Mouse (Mus musculus): ENCODE measurements around the gene Lrrfip1. TPM values are rescaled to one million over a fixed set of nuclear protein-coding genes. Genes with fewer than 3 reads are reported as not detected.

Lrrfip1 gene
- total and polyA plus RNA-seq, 2 experiments from 2014 or later = 52.4 to 62.0 TPM

DNA sequence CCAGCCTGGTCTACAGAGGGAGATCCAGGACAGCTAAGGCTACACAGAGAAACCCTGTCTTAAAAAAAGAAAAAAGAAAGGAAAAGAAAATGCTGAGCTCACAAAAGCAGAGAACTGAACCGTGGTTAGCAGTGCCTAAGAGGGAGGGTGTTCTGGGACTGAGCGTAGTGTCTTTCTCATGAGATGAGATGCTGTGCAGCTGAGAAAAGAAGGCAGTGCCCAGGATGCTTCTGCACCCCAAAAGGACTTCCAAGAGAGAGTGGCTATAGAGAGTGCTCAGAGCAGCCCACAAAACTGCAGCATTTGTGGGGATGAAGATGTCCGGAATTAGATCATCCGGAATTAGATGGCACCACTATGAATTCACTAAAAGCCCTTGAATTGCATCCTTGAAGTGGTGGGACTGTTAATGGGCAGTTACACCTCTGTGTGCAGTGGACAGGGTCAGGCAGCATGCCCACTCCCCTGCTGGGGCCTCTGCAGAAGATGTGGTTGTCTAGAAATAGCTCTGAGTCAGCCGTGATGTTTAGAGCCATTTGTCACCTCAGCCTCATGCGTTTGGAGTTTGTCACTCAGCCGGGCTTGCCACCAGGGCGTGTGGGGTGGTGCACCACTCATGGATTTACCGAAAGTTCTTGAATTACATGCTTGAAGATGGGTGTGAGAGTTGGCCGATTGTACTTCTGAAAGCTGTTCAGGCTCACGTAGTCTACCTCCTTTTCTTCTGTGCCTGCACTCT is 23.8 kb downstream of the Lrrfip1 start:
- no peak for ATAC-seq
- Histone ChIP-seq H3K27ac (ENCODE audit: low read depth, low read length) (no peak overlapping the region), H3K9ac (no peak overlapping the region), H3K27me3 (ENCODE audit: insufficient read depth, low read length) (no peaks in the 10 kb centered on the region), H3K4me2 (ENCODE audit: low read depth) (no peak overlapping the region), H3K9me3 (ENCODE audit: low read length) (0 out of 2 replicates have a peak, but pooled peaks cover 9% of the 10 kb centered on the region), H3K36me3 (ENCODE audit: insufficient read depth) (no peaks in the 10 kb centered on the region), H3K4me3 (ENCODE audit: low read depth, low read length) (no peak overlapping the region), H3K4me1 (ENCODE audit: insufficient read depth) (no peaks in the 10 kb centered on the region)
- 80% methylated on average over 11 of the region's 11 CpGs for WGBS
- no peak for DNase-seq
- no peak for TF ChIP-seq CTCF (IDR thresholded peaks at IDR 0.05; ENCODE audit: low read depth)

GRCm38 (mm10) chr1:91023230-91023629 is 24.7 kb downstream of the Lrrfip1 start:
- no peak overlapping the region for H3K4me2 ChIP-seq (ENCODE audit: low read depth)
- DNase-seq (no peak), ATAC-seq (no peak)
- H3K4me3 ChIP-seq (ENCODE audit: low read depth, low read length) = no peak overlapping the region
- H3K9me3 ChIP-seq (ENCODE audit: low read length) = 0 out of 2 replicates have a peak, but pooled peaks cover 9% of the 10 kb centered on the region
- H3K9ac ChIP-seq = no peak overlapping the region
- no peak for TF ChIP-seq CTCF (IDR thresholded peaks at IDR 0.05; ENCODE audit: low read depth)
- no peaks in the 10 kb centered on the region for H3K4me1 ChIP-seq (ENCODE audit: insufficient read depth)
- H3K36me3 ChIP-seq (ENCODE audit: insufficient read depth) = no peaks in the 10 kb centered on the region
- 89% methylated on average over 5 of the region's 5 CpGs for whole genome bisulfite sequencing
- H3K27ac ChIP-seq (ENCODE audit: low read depth, low read length) = no peak overlapping the region
- no peaks in the 10 kb centered on the region for H3K27me3 ChIP-seq (ENCODE audit: insufficient read depth, low read length)

DNA sequence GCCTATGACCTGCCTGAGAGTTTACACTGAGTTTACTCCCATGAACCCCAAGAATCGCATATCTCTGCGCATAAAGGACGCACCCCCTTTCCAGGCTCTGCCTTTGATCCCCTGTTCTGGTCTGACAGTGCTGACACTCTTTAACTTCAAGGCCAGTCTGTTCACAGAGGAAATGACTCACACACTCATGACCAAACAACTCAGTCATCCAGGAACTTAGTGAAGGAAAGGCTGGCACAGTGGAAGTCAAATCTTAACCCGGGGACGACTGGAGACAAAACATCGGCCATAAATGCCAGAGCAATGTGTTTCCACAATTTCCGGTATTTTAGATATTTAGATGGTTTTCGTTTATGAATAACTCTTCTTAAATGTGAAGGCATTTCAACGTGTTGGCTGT is 25.4 kb downstream of the Lrrfip1 start:
- Histone ChIP-seq H3K9me3 (ENCODE audit: low read length) (0 out of 2 replicates have a peak, but pooled peaks cover 9% of the 10 kb centered on the region), H3K4me1 (ENCODE audit: insufficient read depth) (no peaks in the 10 kb centered on the region), H3K9ac (no peak overlapping the region), H3K36me3 (ENCODE audit: insufficient read depth) (no peaks in the 10 kb centered on the region), H3K27ac (ENCODE audit: low read depth, low read length) (no peak overlapping the region), H3K4me3 (ENCODE audit: low read depth, low read length) (no peak overlapping the region), H3K27me3 (ENCODE audit: insufficient read depth, low read length) (no peaks in the 10 kb centered on the region), H3K4me2 (ENCODE audit: low read depth) (no peak overlapping the region)
- DNase-seq (no peak), ATAC-seq (no peak)
- 91% methylated on average over 9 of the region's 9 CpGs for WGBS
- no peak for TF ChIP-seq CTCF (IDR thresholded peaks at IDR 0.05; ENCODE audit: low read depth)

GRCm38 (mm10) chr1:91024464-91024863 is 25.9 kb downstream of the Lrrfip1 start:
- Histone ChIP-seq H3K4me1 (ENCODE audit: insufficient read depth) (no peaks in the 10 kb centered on the region), H3K4me2 (ENCODE audit: low read depth) (no peak overlapping the region), H3K27ac (ENCODE audit: low read depth, low read length) (no peak overlapping the region), H3K9ac (no peak overlapping the region), H3K4me3 (ENCODE audit: low read depth, low read length) (no peak overlapping the region), H3K36me3 (ENCODE audit: insufficient read depth) (no peaks in the 10 kb centered on the region), H3K9me3 (ENCODE audit: low read length) (0 out of 2 replicates have a peak, but pooled peaks cover 9% of the 10 kb centered on the region), H3K27me3 (ENCODE audit: insufficient read depth, low read length) (no peaks in the 10 kb centered on the region)
- no peak for DNase-seq
- no peak for ATAC-seq
- 58% methylated on average over 3 of the region's 3 CpGs for WGBS
- TF ChIP-seq CTCF (IDR thresholded peaks at IDR 0.05; ENCODE audit: low read depth) = no peak

- Histone ChIP-seq H3K9me3 (ENCODE audit: low read length) (0 out of 2 replicates have a peak, but pooled peaks cover 9% of the 10 kb centered on the region), H3K4me2 (ENCODE audit: low read depth) (no peak overlapping the region), H3K4me1 (ENCODE audit: insufficient read depth) (no peaks in the 10 kb centered on the region), H3K36me3 (ENCODE audit: insufficient read depth) (no peaks in the 10 kb centered on the region), H3K9ac (no peak overlapping the region), H3K27me3 (ENCODE audit: insufficient read depth, low read length) (no peaks in the 10 kb centered on the region), H3K27ac (ENCODE audit: low read depth, low read length) (no peak overlapping the region), H3K4me3 (ENCODE audit: low read depth, low read length) (no peak overlapping the region)
- ATAC-seq (no peak), DNase-seq (no peak)
- 96% methylated on average over 2 of the region's 2 CpGs for WGBS
- no peak for TF ChIP-seq CTCF (IDR thresholded peaks at IDR 0.05; ENCODE audit: low read depth)
Observed at GRCm38 (mm10) chr1:91026945-91027344, 28.4 kb downstream of the Lrrfip1 start.

DNA sequence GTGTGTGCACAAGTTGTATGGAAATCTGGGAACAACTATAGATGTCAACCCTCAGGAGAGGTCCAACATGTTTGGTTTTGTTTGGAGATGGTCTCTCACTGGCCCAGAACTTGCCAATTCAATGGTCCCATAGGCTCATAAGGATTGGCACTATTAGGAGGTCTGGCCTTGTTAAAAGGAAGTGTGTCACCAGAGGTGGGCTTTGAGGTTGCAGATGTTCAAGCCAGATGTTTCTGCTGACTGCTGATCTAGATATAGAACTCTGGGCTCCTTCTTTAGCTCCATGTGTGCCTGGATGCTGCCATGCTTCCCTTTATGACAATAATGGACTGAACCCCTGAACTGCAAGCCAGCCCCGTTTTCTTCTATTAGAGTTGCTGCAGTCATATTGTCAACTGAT is 31.8 kb downstream of the Lrrfip1 start:
- H3K4me1 ChIP-seq (ENCODE audit: insufficient read depth) = no peaks in the 10 kb centered on the region
- H3K27me3 ChIP-seq (ENCODE audit: insufficient read depth, low read length) = no peaks in the 10 kb centered on the region
- ATAC-seq (no peak), DNase-seq (no peak)
- H3K9ac ChIP-seq = no peak overlapping the region
- no peak overlapping the region for H3K4me3 ChIP-seq (ENCODE audit: low read depth, low read length)
- H3K36me3 ChIP-seq (ENCODE audit: insufficient read depth) = no peaks in the 10 kb centered on the region
- H3K9me3 ChIP-seq (ENCODE audit: low read length) = 0 out of 2 replicates have a peak, but pooled peaks cover 9% of the 10 kb centered on the region
- no peak overlapping the region for H3K4me2 ChIP-seq (ENCODE audit: low read depth)
- no peak overlapping the region for H3K27ac ChIP-seq (ENCODE audit: low read depth, low read length)
- WGBS = 91% methylated on average over 1 of the region's 1 CpGs
- no peak for TF ChIP-seq CTCF (IDR thresholded peaks at IDR 0.05; ENCODE audit: low read depth)

DNA sequence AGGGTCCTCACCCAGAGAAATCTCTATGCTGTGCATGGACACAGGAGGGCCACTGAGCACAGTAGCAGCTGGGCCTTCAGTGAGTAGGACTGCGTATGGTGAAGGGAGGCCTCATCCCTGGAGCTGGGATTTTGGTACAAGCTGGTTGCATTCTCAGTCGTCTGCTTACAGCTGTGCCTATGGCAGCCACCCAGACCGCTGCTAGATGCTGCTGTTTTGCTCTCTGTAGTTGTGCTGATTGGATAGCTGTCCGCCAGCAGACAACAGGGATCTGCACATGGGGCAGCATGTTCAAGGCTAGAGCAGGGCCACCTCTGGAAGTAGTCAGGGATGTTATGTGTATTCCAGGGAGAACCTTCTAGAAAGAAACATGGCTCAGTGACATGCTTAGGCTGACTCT is 33.0 kb downstream of the Lrrfip1 start:
- Histone ChIP-seq H3K27me3 (ENCODE audit: insufficient read depth, low read length) (no peaks in the 10 kb centered on the region), H3K4me1 (ENCODE audit: insufficient read depth) (no peaks in the 10 kb centered on the region), H3K27ac (ENCODE audit: low read depth, low read length) (no peak overlapping the region), H3K9me3 (ENCODE audit: low read length) (0 out of 2 replicates have a peak, but pooled peaks cover 4% of the 10 kb centered on the region), H3K4me2 (ENCODE audit: low read depth) (no peak overlapping the region), H3K4me3 (ENCODE audit: low read depth, low read length) (no peak overlapping the region), H3K36me3 (ENCODE audit: insufficient read depth) (no peaks in the 10 kb centered on the region), H3K9ac (no peak overlapping the region)
- 82% methylated on average over 4 of the region's 4 CpGs for WGBS
- TF ChIP-seq CTCF (IDR thresholded peaks at IDR 0.05; ENCODE audit: low read depth) = no peak
- DNase-seq = no peak
- no peak for ATAC-seq
